12 mouse cellular contexts compared by ENCODE assay signal in the genomic region with DNA sequence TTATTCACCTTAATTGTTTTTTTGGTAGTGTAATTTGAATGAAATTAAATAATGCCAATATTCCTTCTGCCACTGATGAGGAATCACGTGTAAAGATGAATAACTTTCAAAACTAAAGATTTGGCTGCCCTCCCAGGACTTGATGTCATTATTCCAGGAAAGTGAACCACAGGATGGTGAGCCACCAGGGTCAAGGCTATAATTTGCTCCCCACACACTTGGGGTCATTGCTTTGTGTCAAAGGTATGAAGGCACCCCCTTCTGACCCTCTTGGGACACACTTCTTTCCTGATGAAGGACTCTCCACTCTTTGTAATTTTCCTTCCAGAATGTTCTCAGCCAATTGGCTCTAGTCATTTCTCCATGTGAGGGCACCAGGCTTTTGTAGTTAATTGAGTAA.
DNase-seq lines count a peak whose midpoint lies in the region.
"Had no signal": no experiment of that assay in that cellular context is flagged by ENCODE, and none has a peak within 500 bp of the region (broad histone marks: within the 10 kb centered on the region; RNA-seq: fewer than 3 reads in every experiment).

No protein-coding gene starts in this region.

- intact Hi-C loops in left cerebral cortex, postnatal 25 days (cut with DNase I): no loop called here

- peak; percentile 44 for DNase-seq in adrenal gland, adult 2 months
- no peak for DNase-seq in adrenal gland, postnatal 4 days (ENCODE audit: low spot score in 2 of 2)
- peak; percentile 22 to 37 for DNase-seq in adrenal gland, postnatal 36 days
- no peak for DNase-seq in adrenal gland, postnatal 25 days
- peak; percentile 67 for DNase-seq in Muller cell, postnatal 12 days (ENCODE audit: inconsistent ontology term)
- no peak for DNase-seq in left cerebral cortex, postnatal 25 days (ENCODE audit: low spot score in 2 of 2)
- DNase-seq: cerebellum, adult 11-12 months; cerebellum, adult 2 months; cerebellum, adult 9-10 months; cerebellum, postnatal 10 days; cerebellum, postnatal 25 days; forebrain, postnatal 0 days had no signal

Comparison
In these comparisons a context has a peak if more than half of its experiments do, and no peak if none do; other contexts are left out.
1. DNase-seq: peak in adrenal gland, adult 2 months (single experiment), adrenal gland, postnatal 36 days (2 of 2) and Muller cell, postnatal 12 days (single experiment); none in adrenal gland, postnatal 4 days (0 of 2), adrenal gland, postnatal 25 days (single experiment) and left cerebral cortex, postnatal 25 days (0 of 2).